Mouse (Mus musculus) adrenal gland, adult 10 weeks (tissue): ENCODE results near the gene Scyl2. TPM values are rescaled to one million over a fixed set of nuclear protein-coding genes. Genes with fewer than 3 reads are reported as not detected.

Source experiments
- polyA plus RNA-seq: library from polyadenylated mRNA; stranded (reverse); fragments of 350-450 nt; fragmentation: Illumina TruSeq; extraction: RNeasy Lipid Tissue Mini Kit (QIAGEN cat#74804); gene quantifications from one replicate; pipeline ENCODE4 v1.2.3, GENCODE M21; 2014; ENCODE audit warnings: low read depth, low replicate concordance

Gene Scyl2
- polyA plus RNA-seq = 162 TPM

DNA sequence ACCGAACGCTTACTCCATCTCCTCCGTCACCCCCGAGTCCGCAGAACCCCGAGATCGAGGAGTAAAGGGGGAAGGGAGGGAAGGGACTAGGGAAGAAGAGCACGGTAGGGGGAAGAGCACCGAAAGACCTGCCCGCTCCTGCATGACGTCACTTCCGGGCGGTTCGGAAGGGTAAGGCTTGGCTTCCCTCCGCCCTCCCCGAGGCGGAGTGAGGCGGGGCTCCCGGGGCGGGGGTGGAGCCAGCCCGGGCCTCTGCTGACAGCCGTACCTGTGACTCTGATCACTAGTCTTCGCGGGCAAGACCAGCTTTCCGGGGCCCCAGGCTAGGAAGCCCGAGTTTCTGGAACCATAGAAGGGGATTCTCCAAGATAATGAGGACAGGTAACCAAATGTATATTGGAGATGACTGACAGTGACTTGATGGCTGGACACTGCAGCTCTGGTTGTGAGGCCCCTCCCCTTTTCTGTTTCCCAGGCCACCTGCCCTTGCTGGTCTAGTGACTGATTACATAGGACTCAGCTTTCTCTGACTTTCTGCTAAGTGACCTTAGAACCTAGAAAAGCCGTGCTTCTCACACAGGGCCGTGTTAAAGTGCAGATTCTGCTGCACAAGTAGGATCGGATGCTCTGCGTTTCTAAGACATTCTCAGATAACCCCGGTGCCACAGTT lies at the start of gene Scyl2:
Gene Scyl2, minus strand, starts transcription at position 147 of the 670 bp plus-strand sequence.

DNA sequence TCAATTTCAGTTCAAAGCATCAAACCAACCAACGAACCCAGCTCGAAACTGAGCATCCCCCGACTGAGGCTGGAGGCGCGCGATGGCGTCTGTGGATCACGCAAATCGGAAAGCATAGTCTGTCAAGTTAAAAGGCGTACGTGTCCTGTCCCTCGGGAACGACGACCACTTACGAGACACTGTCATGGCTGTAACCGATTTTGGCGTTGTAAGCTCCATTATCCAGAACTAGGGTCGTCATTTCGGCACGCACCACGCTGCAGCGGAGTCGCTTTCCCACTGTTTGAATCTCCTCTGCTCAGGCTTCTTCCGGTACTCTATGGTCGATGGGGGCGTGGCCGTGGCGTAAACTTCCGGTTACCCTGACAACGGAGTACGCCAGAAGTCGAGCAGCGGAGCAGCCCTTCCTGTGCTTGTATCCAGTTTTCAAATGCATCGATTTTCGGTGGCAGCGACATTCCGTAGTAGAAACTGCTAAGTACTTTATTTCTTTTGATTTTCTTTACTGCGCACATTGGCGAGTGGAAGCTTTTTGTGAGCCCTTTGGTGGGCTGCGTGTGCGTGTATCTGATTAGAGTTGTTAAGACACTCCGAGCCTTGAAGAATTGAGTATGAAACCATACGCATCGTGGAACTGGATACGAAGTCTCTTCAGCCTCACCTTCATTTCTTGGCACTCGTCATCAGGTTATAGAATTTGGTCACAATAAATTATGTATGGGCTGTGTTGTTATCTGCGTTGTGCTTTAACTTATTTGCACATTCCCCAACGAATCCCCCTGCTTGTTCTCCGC lies 46.1 kb upstream of the Scyl2 start, which contains the start of gene Actr6:
Gene Actr6, minus strand, starts transcription at position 295 of the 794 bp plus-strand sequence.

GRCm38 (mm10) chr10:89621129-89621528 lies 65.0 kb downstream of the Scyl2 start, which contains the start of gene Slc17a8:
Slc17a8 (minus strand) TSS chr10:89621253.

Other genes starting within 250 kb of the Scyl2 start
- 3.0 TPM for gene Gas2l3, start 242.3 kb downstream of the Scyl2 start, polyA plus RNA-seq
- gene Nr1h4, start 152.7 kb downstream of the Scyl2 start, polyA plus RNA-seq = 47.9 TPM
- 0.17 TPM for gene Slc17a8, start 65.0 kb downstream of the Scyl2 start, polyA plus RNA-seq
- 71.1 TPM for gene Actr6, start 46.0 kb upstream of the Scyl2 start, polyA plus RNA-seq
- gene Uhrf1bp1l, start 58.7 kb upstream of the Scyl2 start, polyA plus RNA-seq = 142 TPM
- gene Anks1b, start 187.2 kb upstream of the Scyl2 start, polyA plus RNA-seq = 0.99 TPM